Mouse (Mus musculus) ES-Bruce4 (cell line): ENCODE data around the gene Ankrd66.

ENCODE experiments used
- CTCF ChIP-seq: IDR thresholded peaks from one replicate; pipeline ENCODE4 v1.8.1; 2011; ENCODE audit warnings: low read depth, low read length
- EP300 ChIP-seq: IDR thresholded peaks from 2 replicates; pipeline ENCODE4 v1.6.1; 2011; ENCODE audit warnings: low read depth, low read length; ENCODE audit not compliant: insufficient read depth
- POLR2A ChIP-seq: IDR thresholded peaks from one replicate; pipeline ENCODE4 v1.8.1; 2011; ENCODE audit warnings: low read length; ENCODE audit not compliant: insufficient read depth

- no peak for TF ChIP-seq EP300
- no peak for TF ChIP-seq CTCF
- TF ChIP-seq POLR2A, result no peak
Observed at GRCm38 (mm10) chr17:43590531-43590930, 47.1 kb upstream of the Ankrd66 start.
